Mouse (Mus musculus): ENCODE data around the gene Thra. TPM values are rescaled to one million over a fixed set of nuclear protein-coding genes. Genes with fewer than 3 reads are reported as not detected.
A peak's percentile ranks its signal among the peaks of the same experiment; 100 is the strongest.

Thra gene
- polyA plus RNA-seq, 1 experiment = 28.1 TPM

- H3K79me3 ChIP-seq (ENCODE audit: low read depth) = no peaks in the 10 kb centered on the region
- no peaks in the 10 kb centered on the region for H3K79me2 ChIP-seq (ENCODE audit: control insufficient read depth, insufficient read depth)
- TF ChIP-seq CEBPB (IDR thresholded peaks at IDR 0.05; ENCODE audit: low read depth) (no peak), MAX (IDR thresholded peaks at IDR 0.05) (no peak), MYOG (IDR thresholded peaks at IDR 0.05; ENCODE audit: control insufficient read depth, extremely low read depth, insufficient read length) (no peak)
- no peak overlapping the region for H3ac ChIP-seq (ENCODE audit: control insufficient read depth, insufficient read length, low read depth)
- H3K36me3 ChIP-seq (ENCODE audit: control insufficient read depth, insufficient read depth) = peaks cover 22% of the 10 kb centered on the region
- H3K4me3 ChIP-seq (ENCODE audit: insufficient read depth, poor library complexity, severe bottlenecking) = no peak overlapping the region
- H3K27me3 ChIP-seq (ENCODE audit: control insufficient read depth, insufficient read depth, insufficient read length) = no peaks in the 10 kb centered on the region
Observed at GRCm38 (mm10) chr11:98720756-98721155, 19.7 kb upstream of the Thra start.

GRCm38 (mm10) chr11:98721458-98722226, 18.8 kb upstream of the Thra start:
- Histone ChIP-seq H3K4me3 (ENCODE audit: insufficient read depth, poor library complexity, severe bottlenecking) (no peak overlapping the region), H3K27me3 (ENCODE audit: control insufficient read depth, insufficient read depth, insufficient read length) (no peaks in the 10 kb centered on the region), H3K79me3 (ENCODE audit: low read depth) (no peaks in the 10 kb centered on the region), H3K79me2 (ENCODE audit: control insufficient read depth, insufficient read depth) (no peaks in the 10 kb centered on the region), H3K36me3 (ENCODE audit: control insufficient read depth, insufficient read depth) (peaks cover 15% of the 10 kb centered on the region), H3ac (ENCODE audit: control insufficient read depth, insufficient read length, low read depth) (no peak overlapping the region)
- TF ChIP-seq USF1 (IDR thresholded peaks at IDR 0.05; ENCODE audit: low read depth) = no peak
- no peak for TF ChIP-seq MYOG (IDR thresholded peaks at IDR 0.05; ENCODE audit: control insufficient read depth, extremely low read depth, insufficient read length)
- TF ChIP-seq FOSL1 (IDR thresholded peaks at IDR 0.05; ENCODE audit: insufficient read depth, low read length, poor library complexity, severe bottlenecking) = no peak
- TF ChIP-seq CTCF (IDR thresholded peaks at IDR 0.05; ENCODE audit: control insufficient read depth, insufficient read depth, insufficient read length) = no peak
- TF ChIP-seq CEBPB (IDR thresholded peaks at IDR 0.05; ENCODE audit: low read depth) = no peak
- no peak for TF ChIP-seq MAX (IDR thresholded peaks at IDR 0.05)
- no peak for TF ChIP-seq MYOD1 (IDR thresholded peaks at IDR 0.05; ENCODE audit: control insufficient read depth, insufficient read length, low read depth)

- Histone ChIP-seq H3K27me3 (ENCODE audit: control insufficient read depth, insufficient read depth, insufficient read length) (no peaks in the 10 kb centered on the region), H3K79me3 (ENCODE audit: low read depth) (no peaks in the 10 kb centered on the region), H3K4me3 (ENCODE audit: insufficient read depth, poor library complexity, severe bottlenecking) (no peak overlapping the region), H3K36me3 (ENCODE audit: control insufficient read depth, insufficient read depth) (peaks cover 10% of the 10 kb centered on the region), H3ac (ENCODE audit: control insufficient read depth, insufficient read length, low read depth) (no peak overlapping the region), H3K79me2 (ENCODE audit: control insufficient read depth, insufficient read depth) (no peaks in the 10 kb centered on the region)
- no peak for TF ChIP-seq CEBPB (IDR thresholded peaks at IDR 0.05; ENCODE audit: low read depth)
- TF ChIP-seq MAX (IDR thresholded peaks at IDR 0.05) = no peak
- TF ChIP-seq CTCF (IDR thresholded peaks at IDR 0.05; ENCODE audit: control insufficient read depth, insufficient read depth, insufficient read length) = no peak
- no peak for TF ChIP-seq MYOD1 (IDR thresholded peaks at IDR 0.05; ENCODE audit: control insufficient read depth, insufficient read length, low read depth)
Observed at GRCm38 (mm10) chr11:98723098-98723497, 17.3 kb upstream of the Thra start.

- TF ChIP-seq MYOD1 (IDR thresholded peaks at IDR 0.05; ENCODE audit: control insufficient read depth, insufficient read length, low read depth) = no peak
- TF ChIP-seq CTCF (IDR thresholded peaks at IDR 0.05; ENCODE audit: control insufficient read depth, insufficient read depth, insufficient read length) = no peak
- no peak for TF ChIP-seq MYOG (IDR thresholded peaks at IDR 0.05; ENCODE audit: control insufficient read depth, extremely low read depth, insufficient read length)
- TF ChIP-seq CEBPB (IDR thresholded peaks at IDR 0.05; ENCODE audit: low read depth) = no peak
- TF ChIP-seq USF1 (IDR thresholded peaks at IDR 0.05; ENCODE audit: low read depth) = no peak
- peaks cover 9% of the 10 kb centered on the region for H3K79me2 ChIP-seq (ENCODE audit: control insufficient read depth, insufficient read depth)
- H3K79me3 ChIP-seq (ENCODE audit: low read depth) = no peaks in the 10 kb centered on the region
- no peak overlapping the region for H3K4me3 ChIP-seq (ENCODE audit: insufficient read depth, poor library complexity, severe bottlenecking)
- peaks cover 10% of the 10 kb centered on the region for H3K36me3 ChIP-seq (ENCODE audit: control insufficient read depth, insufficient read depth)
- H3K27me3 ChIP-seq (ENCODE audit: control insufficient read depth, insufficient read depth, insufficient read length) = no peaks in the 10 kb centered on the region
- no peak overlapping the region for H3ac ChIP-seq (ENCODE audit: control insufficient read depth, insufficient read length, low read depth)
Observed at GRCm38 (mm10) chr11:98725926-98726506, 14.4 kb upstream of the Thra start.

GRCm38 (mm10) chr11:98729119-98729588, 11.3 kb upstream of the Thra start, which contains the start of gene Med24:
TSS of gene Med24 (minus strand) at chr11:98729435.
- peak within 1 kb of the TSS; percentile 86 for H3ac ChIP-seq (ENCODE audit: control insufficient read depth, insufficient read length, low read depth)
- peaks cover 9% of the 10 kb centered on the region for H3K79me2 ChIP-seq (ENCODE audit: control insufficient read depth, insufficient read depth)
- no peaks in the 10 kb centered on the region for H3K79me3 ChIP-seq (ENCODE audit: low read depth)
- TF ChIP-seq CTCF (IDR thresholded peaks at IDR 0.05; ENCODE audit: control insufficient read depth, insufficient read depth, insufficient read length) (no peak), MYOG (IDR thresholded peaks at IDR 0.05; ENCODE audit: control insufficient read depth, extremely low read depth, insufficient read length) (no peak), FOSL1 (IDR thresholded peaks at IDR 0.05; ENCODE audit: insufficient read depth, low read length, poor library complexity, severe bottlenecking) (no peak), MAX (IDR thresholded peaks at IDR 0.05) (no peak), USF1 (IDR thresholded peaks at IDR 0.05; ENCODE audit: low read depth) (no peak), MYOD1 (IDR thresholded peaks at IDR 0.05; ENCODE audit: control insufficient read depth, insufficient read length, low read depth) (no peak), CEBPB (IDR thresholded peaks at IDR 0.05; ENCODE audit: low read depth) (no peak)
- H3K4me3 ChIP-seq (ENCODE audit: insufficient read depth, poor library complexity, severe bottlenecking) = peak within 1 kb of the TSS; percentile 68
- peaks cover 5% of the 10 kb centered on the region for H3K27me3 ChIP-seq (ENCODE audit: control insufficient read depth, insufficient read depth, insufficient read length)
- H3K36me3 ChIP-seq (ENCODE audit: control insufficient read depth, insufficient read depth) = peaks cover 10% of the 10 kb centered on the region

GRCm38 (mm10) chr11:98730727-98731126, 9.7 kb upstream of the Thra start:
- no peak for TF ChIP-seq CEBPB (IDR thresholded peaks at IDR 0.05; ENCODE audit: low read depth)
- TF ChIP-seq CTCF (IDR thresholded peaks at IDR 0.05; ENCODE audit: control insufficient read depth, insufficient read depth, insufficient read length) = no peak
- TF ChIP-seq FOSL1 (IDR thresholded peaks at IDR 0.05; ENCODE audit: insufficient read depth, low read length, poor library complexity, severe bottlenecking) = no peak
- TF ChIP-seq MYOD1 (IDR thresholded peaks at IDR 0.05; ENCODE audit: control insufficient read depth, insufficient read length, low read depth) = no peak
- no peak for TF ChIP-seq USF1 (IDR thresholded peaks at IDR 0.05; ENCODE audit: low read depth)
- TF ChIP-seq MAX (IDR thresholded peaks at IDR 0.05) = no peak
- no peak for TF ChIP-seq MYOG (IDR thresholded peaks at IDR 0.05; ENCODE audit: control insufficient read depth, extremely low read depth, insufficient read length)
- H3K79me2 ChIP-seq (ENCODE audit: control insufficient read depth, insufficient read depth) = peaks cover 9% of the 10 kb centered on the region
- no peaks in the 10 kb centered on the region for H3K79me3 ChIP-seq (ENCODE audit: low read depth)

More at GRCm38 (mm10) chr11:98730727-98731126, 9.7 kb upstream of the Thra start:
- no peak overlapping the region for H3K4me3 ChIP-seq (ENCODE audit: insufficient read depth, poor library complexity, severe bottlenecking)
- H3ac ChIP-seq (ENCODE audit: control insufficient read depth, insufficient read length, low read depth) = no peak overlapping the region
- peaks cover 7% of the 10 kb centered on the region for H3K36me3 ChIP-seq (ENCODE audit: control insufficient read depth, insufficient read depth)
- peaks cover 5% of the 10 kb centered on the region for H3K27me3 ChIP-seq (ENCODE audit: control insufficient read depth, insufficient read depth, insufficient read length)
